Mouse (Mus musculus): ENCODE measurements around the gene St5.

Gene St5

GRCm38 (mm10) chr7:109527536-109527935 lies 175.9 kb downstream of the St5 start:
- no peak for TF ChIP-seq GATA4 (IDR thresholded peaks at IDR 0.05; ENCODE audit: insufficient replicate concordance, low read length)

- no peak for TF ChIP-seq GATA4 (IDR thresholded peaks at IDR 0.05; ENCODE audit: insufficient replicate concordance, low read length)
Measured at GRCm38 (mm10) chr7:109525740-109526663, 177.4 kb downstream of the St5 start.

GRCm38 (mm10) chr7:109524763-109525162 lies 178.6 kb downstream of the St5 start:
- no peak for TF ChIP-seq GATA4 (IDR thresholded peaks at IDR 0.05; ENCODE audit: insufficient replicate concordance, low read length)

GRCm38 (mm10) chr7:109524442-109524744 lies 179.0 kb downstream of the St5 start:
- no peak for TF ChIP-seq GATA4 (IDR thresholded peaks at IDR 0.05; ENCODE audit: insufficient replicate concordance, low read length)

GRCm38 (mm10) chr7:109523741-109524441 lies 179.5 kb downstream of the St5 start:
- no peak for TF ChIP-seq GATA4 (IDR thresholded peaks at IDR 0.05; ENCODE audit: insufficient replicate concordance, low read length)

GRCm38 (mm10) chr7:109523304-109523703 lies 180.1 kb downstream of the St5 start:
- TF ChIP-seq GATA4 (IDR thresholded peaks at IDR 0.05; ENCODE audit: insufficient replicate concordance, low read length), result no peak

GRCm38 (mm10) chr7:109522084-109522483 lies 181.3 kb downstream of the St5 start:
- TF ChIP-seq GATA4 (IDR thresholded peaks at IDR 0.05; ENCODE audit: insufficient replicate concordance, low read length), result no peak

- TF ChIP-seq GATA4 (IDR thresholded peaks at IDR 0.05; ENCODE audit: insufficient replicate concordance, low read length), result no peak
Measured at GRCm38 (mm10) chr7:109519936-109520335, 183.5 kb downstream of the St5 start.

GRCm38 (mm10) chr7:109518838-109519696 lies 184.3 kb downstream of the St5 start, which contains the start of gene Rpl27a:
TSS of gene Rpl27a (plus strand) at chr7:109519147.
- no peak; the same call in 1 of the 2 replicates for TF ChIP-seq GATA4 (IDR thresholded peaks at IDR 0.05; ENCODE audit: insufficient replicate concordance, low read length)

- TF ChIP-seq GATA4 (IDR thresholded peaks at IDR 0.05; ENCODE audit: insufficient replicate concordance, low read length), result no peak
Measured at GRCm38 (mm10) chr7:109518036-109518681, 185.2 kb downstream of the St5 start.

GRCm38 (mm10) chr7:109516500-109516899 lies 186.9 kb downstream of the St5 start:
- TF ChIP-seq GATA4 (IDR thresholded peaks at IDR 0.05; ENCODE audit: insufficient replicate concordance, low read length), result no peak

- TF ChIP-seq GATA4 (IDR thresholded peaks at IDR 0.05; ENCODE audit: insufficient replicate concordance, low read length), result no peak
Measured at GRCm38 (mm10) chr7:109511838-109512237, 191.6 kb downstream of the St5 start.

GRCm38 (mm10) chr7:109510799-109511198 lies 192.6 kb downstream of the St5 start:
- TF ChIP-seq GATA4 (IDR thresholded peaks at IDR 0.05; ENCODE audit: insufficient replicate concordance, low read length), result no peak

GRCm38 (mm10) chr7:109508034-109508433 lies 195.4 kb downstream of the St5 start, which contains the start of gene Trim66:
TSS of gene Trim66 (minus strand) at chr7:109508134.
- no peak for TF ChIP-seq GATA4 (IDR thresholded peaks at IDR 0.05; ENCODE audit: insufficient replicate concordance, low read length)

- no peak for TF ChIP-seq GATA4 (IDR thresholded peaks at IDR 0.05; ENCODE audit: insufficient replicate concordance, low read length)
Measured at GRCm38 (mm10) chr7:109507572-109507971, 195.8 kb downstream of the St5 start.
